Mouse (Mus musculus): ENCODE measurements at regions not wholly inside any gene's neighbourhood (a gene's known extent, or its start where the extent isn't known, plus 50 kb on each side); places are given as distances from the start of the nearest gene placed in this dataset.
A peak's percentile ranks its signal among the peaks of the same experiment; 100 is the strongest.
"Not testable (repeated sequence)": the region's sequence is repeated elsewhere in the genome, so short reads cannot be mapped to it uniquely, and the experiment has no call there.

GRCm38 (mm10) chr8:35123196-35123621 lies 642.4 kb upstream of the Gm19410 start:
- DNase-seq (ENCODE audit: low spot score) = no peak

- no peak for DNase-seq (ENCODE audit: low spot score)
Observed at GRCm38 (mm10) chr8:35125179-35125578, 640.4 kb upstream of the Gm19410 start.

- no peak for DNase-seq (ENCODE audit: low spot score)
Observed at GRCm38 (mm10) chr8:35132281-35132680, 633.3 kb upstream of the Gm19410 start.

- DNase-seq (ENCODE audit: low spot score) = no peak
Observed at GRCm38 (mm10) chr8:35135630-35136029, 630.0 kb upstream of the Gm19410 start.

GRCm38 (mm10) chr8:35136643-35137042 lies 628.9 kb upstream of the Gm19410 start:
- no peak for DNase-seq (ENCODE audit: low spot score)

GRCm38 (mm10) chr8:35140775-35141174 lies 624.8 kb upstream of the Gm19410 start:
- no peak for DNase-seq (ENCODE audit: low spot score)

- no peak for DNase-seq (ENCODE audit: low spot score)
Observed at GRCm38 (mm10) chr8:35143018-35143656, 622.5 kb upstream of the Gm19410 start.

GRCm38 (mm10) chr8:35143684-35144083 lies 621.9 kb upstream of the Gm19410 start:
- DNase-seq (ENCODE audit: low spot score) = no peak

- no peak for DNase-seq (ENCODE audit: low spot score)
Observed at GRCm38 (mm10) chr8:35144401-35144800, 621.2 kb upstream of the Gm19410 start.

GRCm38 (mm10) chr8:35147481-35147880 lies 618.1 kb upstream of the Gm19410 start:
- no peak for DNase-seq (ENCODE audit: low spot score)

- no peak for DNase-seq (ENCODE audit: low spot score)
Observed at GRCm38 (mm10) chr8:35147967-35148366, 617.6 kb upstream of the Gm19410 start.

- no peak for DNase-seq (ENCODE audit: low spot score)
Observed at GRCm38 (mm10) chr8:35152585-35152984, 613.0 kb upstream of the Gm19410 start.

- DNase-seq (ENCODE audit: low spot score) = no peak
Observed at GRCm38 (mm10) chr8:35156272-35156671, 609.3 kb upstream of the Gm19410 start.

GRCm38 (mm10) chr8:35157711-35158110 lies 607.9 kb upstream of the Gm19410 start:
- DNase-seq (ENCODE audit: low spot score) = no peak

GRCm38 (mm10) chr8:35159329-35159728 lies 606.3 kb upstream of the Gm19410 start:
- peak; percentile 24 for DNase-seq (ENCODE audit: low spot score)

- DNase-seq (ENCODE audit: low spot score) = no peak
Observed at GRCm38 (mm10) chr8:35160230-35160629, 605.4 kb upstream of the Gm19410 start.

- DNase-seq (ENCODE audit: low spot score) = not testable (repeated sequence)
Observed at GRCm38 (mm10) chr8:35162166-35162565, 603.4 kb upstream of the Gm19410 start.

- DNase-seq (ENCODE audit: low spot score) = no peak
Observed at GRCm38 (mm10) chr8:35166611-35167010, 599.0 kb upstream of the Gm19410 start.

GRCm38 (mm10) chr8:35171536-35172310 lies 593.9 kb upstream of the Gm19410 start:
- no peak for DNase-seq (ENCODE audit: low spot score)

- DNase-seq (ENCODE audit: low spot score) = no peak
Observed at GRCm38 (mm10) chr8:35177314-35177713, 588.3 kb upstream of the Gm19410 start.

- DNase-seq (ENCODE audit: low spot score) = no peak
Observed at GRCm38 (mm10) chr8:35180075-35180474, 585.5 kb upstream of the Gm19410 start.

GRCm38 (mm10) chr8:35182141-35182540 lies 583.4 kb upstream of the Gm19410 start:
- no peak for DNase-seq (ENCODE audit: low spot score)

- no peak for DNase-seq (ENCODE audit: low spot score)
Observed at GRCm38 (mm10) chr8:35183423-35183822, 582.2 kb upstream of the Gm19410 start.

- DNase-seq (ENCODE audit: low spot score) = no peak
Observed at GRCm38 (mm10) chr8:35185165-35185564, 580.4 kb upstream of the Gm19410 start.

Data from ovary, postnatal 10 days (tissue).